Comparison of ENCODE assay signal across 22 mouse cellular contexts in genomic region chr9:72191091-72191490, GRCm38 (mm10).
DNase-seq lines count a peak whose midpoint lies in the region; TF ChIP-seq lines count a peak whose summit lies in the region.
"Had no signal": no experiment of that assay in that cellular context is flagged by ENCODE, and none has a peak within 500 bp of the region (broad histone marks: within the 10 kb centered on the region; RNA-seq: fewer than 3 reads in every experiment).

No protein-coding gene starts in this region.

- no peaks in the 10 kb centered on the region for H3K9me3 ChIP-seq in heart, embryonic 10.5 days
- H3K9me3 ChIP-seq: embryonic facial prominence, embryonic 10.5 days; embryonic facial prominence, embryonic 12.5 days; forebrain, embryonic 13.5 days; forebrain, embryonic 15.5 days had no signal

- no peaks in the 10 kb centered on the region for H3K27me3 ChIP-seq in heart, embryonic 10.5 days (ENCODE audit: insufficient read depth, poor library complexity, severe bottlenecking)
- H3K27me3 ChIP-seq in heart, adult 2 months (ENCODE audit: control insufficient read depth, insufficient read depth, low read length), result no peaks in the 10 kb centered on the region
- H3K27me3 ChIP-seq: CH12.LX; embryonic facial prominence, embryonic 12.5 days; forebrain, embryonic 13.5 days; forebrain, embryonic 15.5 days; Patski had no signal

- H3K4me1 ChIP-seq in heart, embryonic 10.5 days, result no peaks in the 10 kb centered on the region
- H3K4me1 ChIP-seq in heart, adult 2 months (ENCODE audit: control insufficient read depth, insufficient read depth, low read length), result peaks cover 1% of the 10 kb centered on the region; the same call in 1 of the 2 replicates
- H3K4me1 ChIP-seq: forebrain, embryonic 13.5 days; forebrain, embryonic 15.5 days had no signal

- H3K27ac ChIP-seq in heart, embryonic 10.5 days, result no peak overlapping the region
- no peak overlapping the region for H3K27ac ChIP-seq in heart, adult 2 months
- H3K27ac ChIP-seq: embryonic facial prominence, embryonic 10.5 days; embryonic facial prominence, embryonic 12.5 days; forebrain, embryonic 13.5 days; forebrain, embryonic 15.5 days had no signal

- no peak for TF ChIP-seq CTCF in heart, adult 2 months (IDR thresholded peaks at IDR 0.05)

- H3K9ac ChIP-seq in heart, adult 2 months (ENCODE audit: low read depth, low read length), result no peak overlapping the region
- H3K9ac ChIP-seq: embryonic facial prominence, embryonic 12.5 days; forebrain, embryonic 13.5 days; forebrain, embryonic 15.5 days; forebrain, postnatal 0 days had no signal

- TF ChIP-seq POLR2A in heart, adult 2 months (IDR thresholded peaks at IDR 0.05; ENCODE audit: insufficient read depth, low read depth, low read length), result no peak

- no peak overlapping the region for H3K4me3 ChIP-seq in heart, embryonic 10.5 days
- no peak overlapping the region for H3K4me3 ChIP-seq in heart, adult 2 months
- H3K4me3 ChIP-seq: embryonic facial prominence, embryonic 10.5 days; embryonic facial prominence, embryonic 12.5 days; forebrain, embryonic 13.5 days; forebrain, embryonic 15.5 days had no signal

- intact Hi-C loops in heart, adult 2 months (cut with DNase I), result loop anchor here (2.0 to 5.0 kb wide), 3 partner anchors 56 to 309 kb away; no protein-coding TSS in a partner anchor

- no peaks in the 10 kb centered on the region for H3K79me2 ChIP-seq in heart, adult 2 months (replicated peaks; ENCODE audit: control insufficient read depth, insufficient read depth, low read length)

- DNase-seq in cerebellum, adult 9-10 months, result peak; percentile 34
- no peak for DNase-seq in cerebellum, postnatal 10 days
- peak; percentile 66 for DNase-seq in heart, embryonic 10.5 days (ENCODE audit: low spot score)
- no peak for DNase-seq in heart, adult 2 months
- peak; percentile 54 for DNase-seq in testis, postnatal 10 days (ENCODE audit: low spot score)
- DNase-seq in testis, postnatal 14 days (ENCODE audit: low spot score), result no peak
- DNase-seq: adrenal gland, adult 8-10 months; adrenal gland, postnatal 14 days; adrenal gland, postnatal 36 days; B cell, adult 2 months; cerebellum, adult 11-12 months; cerebellum, adult 2 months; cerebellum, adult 9-11 months; cerebellum, postnatal 25 days; forebrain, postnatal 0 days had no signal

- 81% methylated on average over 8 of the region's 8 CpGs for WGBS in heart, embryonic 10.5 days
- 63% methylated on average over 8 of the region's 8 CpGs for WGBS in heart, adult 2 months

- no peak for TF ChIP-seq EP300 in heart, adult 2 months (IDR thresholded peaks at IDR 0.05; ENCODE audit: insufficient read depth, low read depth, low read length)

- H3K36me3 ChIP-seq in heart, embryonic 10.5 days, result no peaks in the 10 kb centered on the region
- no peaks in the 10 kb centered on the region for H3K36me3 ChIP-seq in heart, adult 2 months (ENCODE audit: control insufficient read depth, insufficient read depth, low read length)
- H3K36me3 ChIP-seq: embryonic facial prominence, embryonic 10.5 days; embryonic facial prominence, embryonic 12.5 days; forebrain, embryonic 15.5 days; G1E had no signal

Comparison
In these comparisons a context has a peak if more than half of its experiments do, and no peak if none do; other contexts are left out.
1. DNase-seq: peak in cerebellum, adult 9-10 months (single experiment), heart, embryonic 10.5 days (single experiment) and testis, postnatal 10 days (single experiment); none in cerebellum, postnatal 10 days (0 of 2), heart, adult 2 months (0 of 2) and testis, postnatal 14 days (single experiment).